Mouse (Mus musculus) urinary bladder, postnatal 36 days (tissue): ENCODE data around the gene Med17.
"Not testable (repeated sequence)": the region's sequence is repeated elsewhere in the genome, so short reads cannot be mapped to it uniquely, and the experiment has no call there.

ENCODE experiments used
- DNase-seq, 2 experiments: peaks; one replicate each; pipeline ENCODE4 v3.0.0; 2022; ENCODE audit warnings: low spot score in 2 of 2, mixed read lengths in 1 of 2

Gene Med17

GRCm38 (mm10) chr9:15279649-15280490 lies at the start of gene Med17:
Med17 (minus strand) TSS chr9:15279931.
- peak; percentile 88 to 93 for DNase-seq

- no peak for DNase-seq
Measured at GRCm38 (mm10) chr9:15318170-15318742, 38.5 kb upstream of the Med17 start.

GRCm38 (mm10) chr9:15317223-15318169 lies 37.8 kb upstream of the Med17 start:
- DNase-seq, result no peak

GRCm38 (mm10) chr9:15316296-15316695 lies 36.6 kb upstream of the Med17 start:
- DNase-seq, result not testable (repeated sequence)

GRCm38 (mm10) chr9:15314619-15315018 lies 34.9 kb upstream of the Med17 start:
- no peak for DNase-seq

GRCm38 (mm10) chr9:15313633-15314032 lies 33.9 kb upstream of the Med17 start:
- DNase-seq, result no peak

- no peak for DNase-seq
Measured at GRCm38 (mm10) chr9:15312054-15312735, 32.5 kb upstream of the Med17 start.

- DNase-seq, result no peak
Measured at GRCm38 (mm10) chr9:15310179-15310578, 30.4 kb upstream of the Med17 start.

GRCm38 (mm10) chr9:15309425-15309824 lies 29.7 kb upstream of the Med17 start:
- DNase-seq, result no peak

- no peak for DNase-seq
Measured at GRCm38 (mm10) chr9:15308254-15308653, 28.5 kb upstream of the Med17 start.

- DNase-seq, result no peak
Measured at GRCm38 (mm10) chr9:15307257-15307656, 27.5 kb upstream of the Med17 start.

GRCm38 (mm10) chr9:15306398-15307119 lies 26.8 kb upstream of the Med17 start, which contains the start of gene 4931406C07Rik:
4931406C07Rik (minus strand) TSS chr9:15306448.
- DNase-seq, result no peak

GRCm38 (mm10) chr9:15305503-15306397 lies 26.0 kb upstream of the Med17 start, which contains the start of gene Taf1d:
Taf1d (plus strand) TSS chr9:15306214.
- peak; percentile 99 for DNase-seq

- DNase-seq, result no peak
Measured at GRCm38 (mm10) chr9:15302881-15303280, 23.1 kb upstream of the Med17 start.

- DNase-seq, result not testable (repeated sequence)
Measured at GRCm38 (mm10) chr9:15302006-15302405, 22.3 kb upstream of the Med17 start.

- peak in 1 of 2 experiments; percentile 67 for DNase-seq
Measured at GRCm38 (mm10) chr9:15301399-15301798, 21.7 kb upstream of the Med17 start.

GRCm38 (mm10) chr9:15300056-15300455 lies 20.3 kb upstream of the Med17 start:
- no peak for DNase-seq

GRCm38 (mm10) chr9:15298451-15298850 lies 18.7 kb upstream of the Med17 start:
- DNase-seq, result no peak

- DNase-seq, result no peak
Measured at GRCm38 (mm10) chr9:15297112-15297511, 17.4 kb upstream of the Med17 start.

- DNase-seq, result no peak
Measured at GRCm38 (mm10) chr9:15289251-15289650, 9.5 kb upstream of the Med17 start.
